Mouse (Mus musculus): Measurements from ENCODE around the gene Vps53.
"Not testable (repeated sequence)": the region's sequence is repeated elsewhere in the genome, so short reads cannot be mapped to it uniquely, and the experiment has no call there.

Vps53 gene

DNA sequence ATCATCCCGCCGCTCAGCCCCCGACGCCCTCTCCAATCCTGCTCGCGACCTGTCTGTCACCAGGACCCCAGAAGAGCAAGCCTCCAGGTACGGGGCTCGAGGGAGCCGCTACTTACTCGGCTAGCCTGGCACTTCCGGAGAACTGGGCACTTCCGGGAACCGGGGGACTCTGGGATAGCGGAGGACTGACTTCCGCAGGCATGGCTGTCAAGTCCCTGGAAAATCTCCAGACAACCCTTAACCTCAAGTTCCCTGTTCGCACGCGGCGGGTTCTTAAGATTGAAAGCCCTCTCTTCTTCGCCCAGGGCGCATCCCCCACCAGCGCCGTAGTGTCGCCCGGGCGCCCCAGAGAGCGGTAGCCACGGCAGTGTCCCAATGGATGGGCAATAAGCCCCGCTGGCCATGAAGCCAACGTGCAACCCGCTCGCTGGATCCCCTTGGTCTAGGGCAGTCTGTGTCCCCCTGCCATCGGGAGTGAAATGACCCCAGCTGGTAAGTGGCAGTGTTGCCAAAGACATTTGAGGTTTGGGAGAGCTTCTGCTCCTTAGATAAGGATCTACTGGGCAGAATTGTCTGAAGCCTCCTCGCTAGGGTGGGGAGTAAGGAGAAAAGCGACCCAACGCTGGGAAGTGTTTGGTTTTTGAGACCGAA is at the start of gene Vps53, which contains the start of gene Fam57a:
Vps53 (minus strand) TSS at position 153 of the 651 bp plus-strand sequence.
Fam57a (plus strand) TSS at position 177 of the 651 bp plus-strand sequence.
- in situ Hi-C loops (cut with MboI; ENCODE audit: unreplicated experiment in 2 of 2) = loop anchor here in 1 of 2 experiments (10.0 kb wide), 1 partner anchor 225 kb away; the partner anchor contains the start of gene Timm22

DNA sequence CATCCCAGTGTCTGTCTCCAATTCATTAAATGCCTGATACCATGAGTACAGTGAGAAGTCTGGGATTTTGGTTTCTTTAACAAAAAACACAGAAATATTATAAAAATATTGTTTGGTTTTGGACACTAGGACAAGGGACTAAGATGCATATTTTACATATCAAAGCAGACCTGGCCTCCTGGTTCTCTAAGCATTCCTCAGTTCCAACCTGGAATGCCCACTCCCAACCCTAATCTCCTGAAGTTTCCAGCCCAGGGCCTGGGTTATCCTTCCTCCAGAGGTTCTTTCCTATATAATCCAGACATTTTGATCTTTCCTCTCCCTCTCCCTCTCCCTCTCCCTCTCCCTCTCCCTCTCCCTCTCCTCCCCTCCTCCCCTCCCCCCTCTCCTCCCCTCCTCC is 45.6 kb upstream of the Vps53 start:
- in situ Hi-C loops (cut with MboI; ENCODE audit: unreplicated experiment in 2 of 2) = no loop called here

DNA sequence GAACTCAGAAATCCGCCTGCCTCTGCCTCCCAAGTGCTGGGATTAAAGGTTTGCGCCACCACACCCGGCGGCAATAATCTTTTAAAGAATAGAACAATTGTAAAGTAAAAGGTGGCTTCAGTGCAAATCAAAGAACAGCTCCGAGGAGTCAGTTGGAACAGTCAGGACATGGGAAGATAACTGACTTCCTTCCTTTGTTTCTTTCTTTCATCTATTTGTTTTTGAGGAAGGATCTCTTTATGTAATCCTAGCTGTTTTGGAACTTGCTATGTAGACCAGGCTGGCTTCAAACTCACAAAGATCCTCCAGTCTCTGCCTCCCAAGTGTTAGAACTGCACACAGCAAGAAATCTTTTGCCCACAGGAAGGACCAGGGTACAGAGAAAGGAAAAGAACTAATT is 45.2 kb upstream of the Vps53 start:
- in situ Hi-C loops (cut with MboI; ENCODE audit: unreplicated experiment in 2 of 2) = no loop called here

DNA sequence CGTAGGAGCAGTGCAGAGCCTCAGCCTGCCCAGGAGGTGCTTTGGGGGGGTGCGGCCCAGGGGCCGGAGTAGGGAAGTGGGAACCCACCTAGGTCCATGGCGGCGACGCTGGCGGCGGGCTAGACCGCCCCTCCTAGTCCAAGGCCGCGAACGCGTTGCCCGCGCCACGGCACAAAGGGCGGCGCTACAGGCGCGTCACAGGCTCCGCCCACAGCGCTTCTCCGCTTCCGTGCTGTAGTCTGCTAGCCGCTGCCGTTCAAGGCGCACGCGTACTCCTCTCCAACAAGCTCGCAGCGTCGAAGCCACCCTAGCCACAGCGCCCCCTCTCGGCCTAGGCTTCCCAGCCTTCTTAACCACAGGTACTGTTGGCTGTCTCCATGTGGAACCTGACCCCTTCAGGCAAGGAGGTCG is 37.9 kb upstream of the Vps53 start, which contains the start of the genes Dbil5 and Gemin4:
Dbil5 (plus strand) TSS at position 219 of the 411 bp plus-strand sequence.
Gemin4 (minus strand) TSS at position 275 of the 411 bp plus-strand sequence.
- in situ Hi-C loops (cut with MboI; ENCODE audit: unreplicated experiment in 2 of 2) = no loop called here

DNA sequence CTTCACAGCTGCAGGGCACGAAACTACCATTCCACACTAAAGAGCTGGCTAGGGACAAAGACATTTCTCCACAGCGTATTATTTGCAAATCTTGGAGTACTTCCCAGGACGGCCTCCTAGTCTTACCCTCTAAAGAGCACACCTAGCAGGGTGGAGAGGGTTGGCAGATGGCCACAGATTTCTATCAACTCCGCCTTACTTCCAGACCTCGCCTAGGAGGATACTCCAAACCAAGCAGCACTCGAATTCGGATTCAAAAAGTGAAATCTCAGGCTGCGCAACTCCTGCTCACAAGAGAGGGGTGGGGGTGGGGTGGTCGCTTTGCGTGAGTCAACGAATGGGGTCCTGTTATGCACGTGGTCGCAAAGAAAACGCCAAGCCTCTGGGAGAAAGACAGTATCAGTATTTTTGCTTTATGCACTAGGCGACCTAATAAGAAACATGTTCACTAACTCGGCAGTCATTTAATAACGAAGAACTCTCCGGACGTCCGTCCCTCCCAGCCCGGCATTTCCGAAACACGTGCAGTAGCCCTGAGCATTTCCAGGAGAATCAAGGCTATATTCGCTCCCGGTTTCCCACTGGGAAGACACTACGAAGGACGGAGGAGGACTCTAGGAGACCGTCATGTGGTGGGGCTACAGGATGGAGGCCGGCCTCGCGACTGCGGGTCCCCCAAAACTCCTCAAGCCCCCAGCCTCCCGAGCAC is 37.4 kb upstream of the Vps53 start:
- in situ Hi-C loops (cut with MboI; ENCODE audit: unreplicated experiment in 2 of 2) = no loop called here

DNA sequence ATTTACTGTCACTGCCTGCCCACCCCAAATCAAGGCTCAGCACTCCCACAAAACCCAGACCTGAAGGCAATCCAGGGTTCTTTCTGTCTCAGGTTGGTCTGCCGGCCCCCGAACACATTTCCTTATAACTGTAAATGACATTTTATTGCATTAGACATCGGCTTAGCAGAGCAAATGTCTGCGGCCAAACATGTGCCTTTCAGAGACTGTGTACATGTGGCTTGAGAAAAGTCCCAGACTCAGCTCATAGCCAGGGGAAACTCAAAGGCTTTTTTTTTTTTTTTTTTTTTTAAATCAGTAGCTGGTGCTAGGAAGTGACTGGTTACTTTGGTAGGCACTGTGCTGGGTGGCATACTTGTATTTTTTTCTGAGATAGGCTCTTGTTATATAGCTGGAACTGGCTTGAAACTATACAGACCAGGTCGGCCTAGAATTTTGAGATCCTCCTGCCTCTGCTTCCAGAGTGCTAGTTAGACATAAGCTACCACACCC is 36.6 kb upstream of the Vps53 start:
- in situ Hi-C loops (cut with MboI; ENCODE audit: unreplicated experiment in 2 of 2) = no loop called here

DNA sequence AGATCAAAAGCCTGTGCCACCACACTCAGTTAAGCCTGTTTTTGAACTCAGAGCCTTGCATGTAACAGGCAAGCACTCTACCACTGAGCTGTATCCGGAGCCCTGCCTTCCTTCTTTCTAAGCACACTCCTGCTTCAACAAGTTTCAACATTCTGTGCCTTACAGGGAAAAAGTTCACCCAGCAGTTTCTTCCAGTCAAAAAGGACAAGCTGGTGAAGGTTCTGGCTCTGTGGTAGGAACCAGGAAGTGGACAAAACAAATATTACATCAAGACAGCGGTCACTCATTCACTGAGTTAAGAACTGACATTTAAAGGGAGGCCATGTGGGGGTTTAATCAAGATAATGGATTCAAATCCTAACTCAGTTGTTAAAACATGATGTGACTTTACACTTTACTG is 35.6 kb upstream of the Vps53 start:
- in situ Hi-C loops (cut with MboI; ENCODE audit: unreplicated experiment in 2 of 2) = no loop called here

DNA sequence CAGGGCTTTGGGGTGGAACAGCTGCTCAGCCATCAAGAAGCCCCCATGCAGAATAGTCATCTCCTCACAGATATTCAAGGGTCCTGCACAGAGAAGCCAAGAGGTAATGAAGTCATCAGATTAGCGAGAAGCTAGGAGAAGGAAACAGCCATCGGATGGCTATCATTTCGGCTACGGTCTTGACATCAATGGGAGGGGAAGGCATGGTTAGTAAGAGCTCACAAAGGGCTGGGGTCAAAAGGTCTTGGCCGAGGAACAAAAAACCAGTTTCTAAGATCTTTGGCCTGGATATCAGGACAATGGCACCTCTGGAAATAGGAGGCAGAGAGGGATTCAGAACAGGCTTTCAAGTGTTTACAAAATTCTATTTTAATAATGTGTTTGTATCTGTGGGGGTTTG is 34.4 kb upstream of the Vps53 start:
- in situ Hi-C loops (cut with MboI; ENCODE audit: unreplicated experiment in 2 of 2) = no loop called here

DNA sequence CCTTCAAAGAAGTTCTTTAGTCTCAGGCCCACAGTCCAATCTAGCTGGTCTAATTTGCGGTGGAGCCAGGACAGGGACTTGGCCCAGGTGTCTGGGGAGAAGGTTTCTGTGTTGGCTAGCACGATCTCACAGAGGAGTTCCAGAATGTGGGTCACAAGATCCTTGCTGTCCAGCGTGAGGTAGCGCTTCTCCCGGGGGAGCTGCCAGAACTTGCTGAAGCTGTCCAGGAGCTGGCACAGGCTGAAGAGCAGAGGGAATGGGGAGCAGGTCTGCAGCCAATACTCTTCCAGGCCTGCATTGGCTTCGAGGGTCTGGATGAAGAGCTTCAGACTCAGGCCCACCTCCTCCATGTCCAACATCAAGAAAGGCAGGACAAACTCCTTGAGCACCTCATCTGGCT is 32.1 kb upstream of the Vps53 start:
- in situ Hi-C loops (cut with MboI; ENCODE audit: unreplicated experiment in 2 of 2) = not testable (repeated sequence)

DNA sequence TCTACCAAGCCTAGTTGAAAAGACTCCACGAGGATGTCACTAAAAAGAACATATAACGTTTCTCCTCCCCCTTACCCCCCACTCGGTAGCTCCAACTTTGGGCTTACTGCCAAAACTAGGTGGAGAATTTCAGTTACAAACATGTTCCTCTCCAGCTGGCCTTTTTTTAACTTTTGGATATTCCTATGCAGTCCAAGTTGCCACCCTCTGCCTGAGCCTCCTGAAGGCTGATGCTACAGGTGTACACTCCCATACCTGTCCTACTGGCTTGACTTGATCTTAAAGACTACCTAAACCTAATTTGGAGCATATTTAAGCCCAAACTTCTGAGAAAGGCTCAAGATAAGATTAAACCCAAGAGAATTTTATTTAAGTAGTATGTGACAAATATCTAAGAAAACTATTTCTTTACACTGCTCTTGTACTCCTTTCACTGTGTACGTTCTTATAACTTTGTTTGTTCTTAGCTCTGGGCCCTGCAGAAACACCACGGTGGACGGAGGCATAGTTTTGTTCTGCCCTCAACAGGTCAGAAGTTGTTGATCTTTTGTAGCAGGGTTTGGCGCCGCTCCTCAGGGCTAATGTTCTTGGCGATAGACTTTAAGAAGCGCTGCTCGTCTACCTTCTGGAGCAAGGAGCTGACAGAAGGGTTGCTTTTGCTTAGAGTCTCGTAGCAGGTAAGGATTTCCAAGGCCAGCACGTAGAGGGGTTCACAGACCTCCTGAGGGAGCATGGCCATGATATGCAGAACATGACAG is 31.0 kb upstream of the Vps53 start:
- in situ Hi-C loops (cut with MboI; ENCODE audit: unreplicated experiment in 2 of 2) = no loop called here

DNA sequence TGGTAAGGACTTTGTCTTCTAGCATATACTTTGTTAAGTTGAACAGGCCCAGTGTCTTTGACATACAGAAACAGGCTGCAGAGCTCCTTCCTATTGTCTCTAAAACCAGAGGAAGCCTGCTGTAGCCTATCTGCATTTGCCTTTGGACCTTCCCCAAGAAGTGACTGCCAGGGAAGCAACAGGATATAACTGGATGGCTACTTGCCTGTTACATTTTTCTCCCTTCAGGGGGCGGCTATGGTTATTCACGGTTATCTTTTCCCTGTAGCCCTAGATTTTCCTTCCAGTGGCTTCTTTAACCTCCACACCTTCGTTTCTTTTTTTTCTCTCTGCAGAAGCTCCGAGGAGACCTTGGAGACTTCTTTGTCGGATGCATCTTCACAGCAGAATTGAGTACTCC is 27.3 kb upstream of the Vps53 start:
- in situ Hi-C loops (cut with MboI; ENCODE audit: unreplicated experiment in 2 of 2) = no loop called here

DNA sequence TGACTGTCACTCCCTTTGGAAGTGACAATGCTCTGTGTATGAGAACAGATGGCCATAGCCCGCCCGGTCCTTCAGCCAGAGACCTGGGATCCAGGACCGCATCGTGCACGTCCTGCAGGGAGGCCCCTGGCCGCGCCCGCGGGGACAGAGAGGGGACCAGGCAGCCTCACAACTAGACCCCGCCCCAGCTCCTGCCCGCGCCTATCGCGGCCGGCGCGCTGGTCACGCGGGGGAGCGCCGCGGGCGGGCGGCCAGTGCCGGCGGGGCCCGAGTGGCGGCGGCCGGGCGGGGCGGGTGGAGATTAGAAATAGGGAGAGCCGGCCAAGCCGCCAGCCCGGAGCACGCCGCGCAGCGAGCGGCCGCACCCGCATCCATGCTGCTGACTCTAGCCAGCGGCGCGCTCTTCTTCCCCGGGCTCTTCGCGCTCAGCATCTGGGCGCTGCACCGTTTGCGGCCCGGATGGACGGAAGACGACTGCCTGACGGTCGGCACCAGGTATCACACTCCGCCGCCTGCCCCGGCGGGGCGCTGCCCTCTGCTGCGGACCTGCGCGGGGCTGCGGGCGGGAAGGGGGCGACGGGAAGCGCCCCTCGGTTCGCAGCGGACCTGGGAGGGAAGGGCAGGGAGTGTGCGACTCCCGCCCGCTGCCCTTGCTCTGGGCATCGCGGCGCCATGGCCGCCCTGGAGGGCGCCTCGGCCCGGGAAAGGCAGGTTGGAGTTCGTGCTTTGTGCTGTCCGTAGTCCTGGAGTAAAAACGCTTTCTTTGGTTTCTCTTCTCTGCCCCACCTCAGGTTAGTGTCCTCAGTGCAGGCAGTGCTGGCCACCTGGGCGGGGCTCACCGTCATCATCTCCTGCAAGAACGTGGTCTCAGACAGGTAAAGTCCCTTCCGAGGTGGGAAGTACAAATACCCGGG is 22.6 kb upstream of the Vps53 start:
- in situ Hi-C loops (cut with MboI; ENCODE audit: unreplicated experiment in 2 of 2) = no loop called here

DNA sequence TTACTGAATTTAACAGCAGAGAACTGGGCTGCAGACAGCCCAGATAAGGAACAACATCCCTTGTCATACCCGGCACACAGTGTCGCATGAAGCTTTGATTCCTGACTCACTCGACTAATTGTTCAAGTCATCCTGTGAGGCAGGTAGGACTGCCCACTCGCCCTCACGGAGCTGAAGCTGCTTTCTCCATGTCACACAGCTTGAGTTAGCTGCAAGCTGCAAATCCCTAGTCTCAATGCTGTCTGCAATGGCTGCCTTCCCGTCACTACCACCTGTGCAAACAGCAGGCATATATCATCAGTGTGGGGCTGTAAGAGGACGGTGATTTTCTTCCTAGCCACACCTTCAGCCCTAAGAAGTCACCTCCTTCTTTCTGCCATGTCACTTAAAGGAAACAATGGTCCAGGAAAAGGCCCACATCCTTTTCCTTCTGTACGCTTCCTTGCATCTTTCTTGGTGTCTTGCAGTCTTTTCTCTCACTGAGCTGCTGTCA is 17.6 kb upstream of the Vps53 start:
- in situ Hi-C loops (cut with MboI; ENCODE audit: unreplicated experiment in 2 of 2) = no loop called here

DNA sequence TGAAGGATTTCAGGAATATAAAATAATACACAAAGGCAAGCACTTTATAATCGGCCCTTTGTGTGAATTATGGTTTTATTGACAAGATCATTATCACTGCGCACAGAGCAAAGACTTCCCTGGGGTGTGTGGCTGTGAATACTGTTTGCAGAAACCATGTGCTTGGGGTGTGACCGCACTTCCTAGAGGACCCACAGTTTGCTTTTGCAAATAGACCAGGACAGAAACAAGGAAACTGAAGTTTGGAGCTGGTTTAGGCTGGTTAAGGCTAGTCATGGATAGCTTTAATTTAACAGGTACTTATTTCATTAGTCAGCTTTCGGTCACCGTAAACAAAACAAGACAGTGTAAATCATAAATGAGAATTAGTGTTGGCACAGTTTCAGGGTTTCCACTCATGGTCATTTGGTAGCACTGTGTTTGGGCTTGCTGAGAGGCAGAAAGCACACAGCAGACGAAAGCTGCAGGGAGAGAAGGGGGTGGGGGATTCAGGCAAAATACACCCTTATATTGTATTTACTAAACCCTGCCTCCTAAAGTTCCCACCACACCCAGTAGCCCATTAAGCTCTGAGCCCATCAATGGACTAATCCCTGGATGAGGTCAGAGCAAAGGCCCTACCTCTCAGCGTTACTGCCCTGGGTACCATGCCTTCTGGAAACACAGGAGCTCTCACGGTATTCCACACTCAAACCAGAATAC is 17.0 kb upstream of the Vps53 start:
- in situ Hi-C loops (cut with MboI; ENCODE audit: unreplicated experiment in 2 of 2) = no loop called here

DNA sequence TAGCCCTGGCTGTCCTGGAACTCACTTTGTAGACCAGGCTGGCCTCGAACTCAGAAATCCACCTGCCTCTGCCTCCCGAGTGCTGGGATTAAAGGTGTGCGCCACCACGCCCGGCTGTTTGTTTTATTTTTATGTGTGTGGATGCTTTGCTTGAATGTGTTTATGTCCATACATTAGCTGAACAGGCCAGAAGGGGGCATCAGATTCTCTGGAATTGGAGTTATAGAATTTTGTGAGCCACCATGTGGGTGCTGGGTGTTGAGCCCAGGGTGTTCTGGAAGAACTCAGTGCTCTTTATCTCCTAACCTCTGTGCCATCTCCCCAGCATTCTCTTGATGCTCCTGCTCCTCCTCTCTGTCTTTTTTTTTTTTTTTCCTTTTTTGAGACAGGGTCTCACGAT is 7.5 kb upstream of the Vps53 start:
- in situ Hi-C loops (cut with MboI; ENCODE audit: unreplicated experiment in 2 of 2) = loop anchor here in 1 of 2 experiments (5.0 kb wide), 1 partner anchor 220 kb away; the partner anchor contains the start of gene Timm22

DNA sequence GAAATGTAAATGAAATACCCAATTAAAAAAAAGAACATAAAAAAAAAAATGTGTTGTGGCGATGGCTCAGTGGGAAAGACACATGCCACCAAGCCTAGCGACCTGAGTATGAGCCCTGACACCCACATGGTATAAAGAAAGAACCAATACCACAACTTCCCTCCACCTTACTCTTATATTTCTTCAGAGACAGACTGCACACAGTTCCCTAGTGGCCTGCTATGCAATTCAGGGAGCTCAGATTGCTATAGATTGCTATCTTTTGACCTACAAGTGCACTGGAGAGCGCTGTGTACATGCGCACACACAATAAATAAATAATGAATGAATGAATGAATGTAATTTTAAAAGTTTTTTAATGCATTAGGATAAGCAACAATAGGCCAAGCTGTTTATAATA is 4.3 kb upstream of the Vps53 start:
- in situ Hi-C loops (cut with MboI; ENCODE audit: unreplicated experiment in 2 of 2) = no loop called here

DNA sequence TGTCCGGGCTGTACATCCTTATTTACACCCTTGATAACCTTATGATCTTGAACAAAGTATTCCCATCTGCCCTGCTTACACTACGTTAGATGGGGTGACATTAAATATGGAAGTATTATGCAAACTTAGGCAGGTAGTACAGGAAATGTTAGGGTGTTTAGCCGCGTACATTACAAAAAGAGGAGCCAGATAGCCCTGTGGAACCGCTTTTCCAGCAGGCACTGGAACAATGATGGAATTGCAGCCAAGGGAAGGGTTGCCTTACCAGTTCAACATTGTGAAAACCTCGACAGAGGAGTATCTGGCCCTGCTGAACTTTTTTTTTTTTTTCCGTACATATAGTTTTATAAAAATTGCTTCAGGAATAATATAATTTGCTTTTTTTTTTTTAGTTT is 696 bp upstream of the Vps53 start:
- in situ Hi-C loops (cut with MboI; ENCODE audit: unreplicated experiment in 2 of 2) = no loop called here

DNA sequence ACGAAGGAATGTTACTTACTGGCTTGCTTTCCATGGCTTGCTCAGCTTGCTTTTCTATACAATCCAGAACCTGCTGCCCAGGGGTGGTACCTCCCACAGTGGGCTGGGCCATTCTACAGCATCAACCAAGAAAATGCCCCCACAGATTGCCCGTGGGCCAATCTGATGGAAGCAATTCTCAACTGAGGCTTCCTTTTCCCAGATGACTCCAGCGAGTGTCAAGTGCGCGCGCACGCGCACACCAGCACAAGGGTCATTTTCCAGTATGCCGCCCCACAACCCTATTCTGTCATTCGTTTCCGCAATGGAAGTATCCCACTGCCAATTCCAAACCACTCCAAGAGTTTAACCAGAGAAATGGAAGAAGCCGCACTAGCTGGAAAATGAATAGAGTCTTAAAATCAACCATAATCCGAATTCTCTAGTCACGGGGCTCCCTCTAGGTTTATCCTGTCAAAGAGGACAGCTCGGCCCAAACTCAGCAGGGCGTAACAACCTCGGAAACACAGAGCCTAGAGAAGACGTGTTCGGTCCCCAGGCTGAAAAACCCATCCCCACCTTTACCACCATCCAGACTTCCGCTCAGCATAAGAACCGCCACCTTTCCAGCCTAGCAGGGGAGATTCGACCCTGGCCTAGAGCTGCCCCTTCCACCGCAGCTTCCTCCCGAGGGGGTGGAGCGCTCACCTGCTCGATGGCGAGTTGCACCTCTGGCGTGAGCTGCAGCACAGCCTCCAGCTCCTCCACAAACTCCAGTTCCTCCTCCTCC is 537 bp downstream of the Vps53 start:
- in situ Hi-C loops (cut with MboI; ENCODE audit: unreplicated experiment in 2 of 2) = loop anchor here in 1 of 2 experiments (10.0 kb wide), 1 partner anchor 226 kb away; the partner anchor contains the start of gene Timm22

All from v-Abl transformed pro-B cells (cell line).